Mouse (Mus musculus): ENCODE data around the gene Asb8. TPM values are rescaled to one million over a fixed set of nuclear protein-coding genes. Genes with fewer than 3 reads are reported as not detected.

Asb8 gene
- polyA plus RNA-seq, 1 experiment from 2014 or later = 66.7 TPM

GRCm38 (mm10) chr15:98106506-98106905 lies 58.9 kb downstream of the Asb8 start:
- Histone ChIP-seq H3K4me1 (ENCODE audit: control insufficient read depth, insufficient read depth, low read length) (peaks cover 6% of the 10 kb centered on the region), H3K4me3 (ENCODE audit: low read depth, low read length) (no peak overlapping the region), H3K4me2 (ENCODE audit: low read depth, low read length) (no peak overlapping the region), H3K9me3 (ENCODE audit: control insufficient read depth, low read length) (no peaks in the 10 kb centered on the region), H3K27me3 (ENCODE audit: control insufficient read depth, insufficient read depth, low read length) (no peaks in the 10 kb centered on the region), H3K36me3 (ENCODE audit: control insufficient read depth, insufficient read depth, low read length) (no peaks in the 10 kb centered on the region), H3K27ac (ENCODE audit: low read depth, low read length) (no peak overlapping the region), H3K9ac (replicated peaks; ENCODE audit: low read depth, low read length) (no peak overlapping the region)
- WGBS = 85% methylated on average over 6 of the region's 6 CpGs
- ATAC-seq (ENCODE audit: low read depth) = no peak

- 91% methylated on average over 6 of the region's 6 CpGs for WGBS
- Histone ChIP-seq H3K27ac (ENCODE audit: low read depth, low read length) (no peak overlapping the region), H3K9ac (replicated peaks; ENCODE audit: low read depth, low read length) (no peak overlapping the region), H3K4me2 (ENCODE audit: low read depth, low read length) (no peak overlapping the region), H3K27me3 (ENCODE audit: control insufficient read depth, insufficient read depth, low read length) (no peaks in the 10 kb centered on the region), H3K36me3 (ENCODE audit: control insufficient read depth, insufficient read depth, low read length) (no peaks in the 10 kb centered on the region), H3K9me3 (ENCODE audit: control insufficient read depth, low read length) (no peaks in the 10 kb centered on the region), H3K4me3 (ENCODE audit: low read depth, low read length) (no peak overlapping the region), H3K4me1 (ENCODE audit: control insufficient read depth, insufficient read depth, low read length) (no peaks in the 10 kb centered on the region)
- no peak for ATAC-seq (ENCODE audit: low read depth)
Observed at GRCm38 (mm10) chr15:98102401-98102800, 63.0 kb downstream of the Asb8 start.

- Histone ChIP-seq H3K4me1 (ENCODE audit: control insufficient read depth, insufficient read depth, low read length) (no peaks in the 10 kb centered on the region), H3K27me3 (ENCODE audit: control insufficient read depth, insufficient read depth, low read length) (no peaks in the 10 kb centered on the region), H3K36me3 (ENCODE audit: control insufficient read depth, insufficient read depth, low read length) (no peaks in the 10 kb centered on the region), H3K4me3 (ENCODE audit: low read depth, low read length) (no peak overlapping the region), H3K4me2 (ENCODE audit: low read depth, low read length) (no peak overlapping the region), H3K9me3 (ENCODE audit: control insufficient read depth, low read length) (no peaks in the 10 kb centered on the region), H3K27ac (ENCODE audit: low read depth, low read length) (no peak overlapping the region), H3K9ac (replicated peaks; ENCODE audit: low read depth, low read length) (no peak overlapping the region)
- ATAC-seq (ENCODE audit: low read depth) = no peak
- 92% methylated on average over 9 of the region's 9 CpGs for WGBS
Observed at GRCm38 (mm10) chr15:98098519-98098918, 66.9 kb downstream of the Asb8 start.

GRCm38 (mm10) chr15:98096957-98097356 lies 68.5 kb downstream of the Asb8 start:
- no peak overlapping the region for H3K4me3 ChIP-seq (ENCODE audit: low read depth, low read length)
- H3K27ac ChIP-seq (ENCODE audit: low read depth, low read length) = no peak overlapping the region
- H3K4me1 ChIP-seq (ENCODE audit: control insufficient read depth, insufficient read depth, low read length) = peaks cover 5% of the 10 kb centered on the region
- no peaks in the 10 kb centered on the region for H3K9me3 ChIP-seq (ENCODE audit: control insufficient read depth, low read length)
- no peaks in the 10 kb centered on the region for H3K27me3 ChIP-seq (ENCODE audit: control insufficient read depth, insufficient read depth, low read length)
- WGBS = 50% methylated on average over 3 of the region's 3 CpGs
- no peak overlapping the region for H3K4me2 ChIP-seq (ENCODE audit: low read depth, low read length)
- H3K36me3 ChIP-seq (ENCODE audit: control insufficient read depth, insufficient read depth, low read length) = no peaks in the 10 kb centered on the region
- no peak for ATAC-seq (ENCODE audit: low read depth)
- no peak overlapping the region for H3K9ac ChIP-seq (replicated peaks; ENCODE audit: low read depth, low read length)

- H3K36me3 ChIP-seq (ENCODE audit: control insufficient read depth, insufficient read depth, low read length) = no peaks in the 10 kb centered on the region
- H3K4me3 ChIP-seq (ENCODE audit: low read depth, low read length) = no peak overlapping the region
- no peaks in the 10 kb centered on the region for H3K9me3 ChIP-seq (ENCODE audit: control insufficient read depth, low read length)
- H3K4me2 ChIP-seq (ENCODE audit: low read depth, low read length) = no peak overlapping the region
- no peak overlapping the region for H3K9ac ChIP-seq (replicated peaks; ENCODE audit: low read depth, low read length)
- H3K27me3 ChIP-seq (ENCODE audit: control insufficient read depth, insufficient read depth, low read length) = no peaks in the 10 kb centered on the region
- no peak for ATAC-seq (ENCODE audit: low read depth)
- no peak overlapping the region for H3K27ac ChIP-seq (ENCODE audit: low read depth, low read length)
- peaks cover 12% of the 10 kb centered on the region for H3K4me1 ChIP-seq (ENCODE audit: control insufficient read depth, insufficient read depth, low read length)
- WGBS = 89% methylated on average over 12 of the region's 12 CpGs
Observed at GRCm38 (mm10) chr15:98094905-98095304, 70.5 kb downstream of the Asb8 start.

GRCm38 (mm10) chr15:98093121-98094011 lies 72.1 kb downstream of the Asb8 start, which contains the start of gene Senp1:
Gene Senp1, minus strand, starts transcription at chr15:98093744.
- Histone ChIP-seq H3K4me2 (ENCODE audit: low read depth, low read length) (peak within 1 kb of the TSS; percentile 64), H3K4me1 (ENCODE audit: control insufficient read depth, insufficient read depth, low read length) (peaks cover 12% of the 10 kb centered on the region), H3K4me3 (ENCODE audit: low read depth, low read length) (peak within 1 kb of the TSS; percentile 81), H3K9me3 (ENCODE audit: control insufficient read depth, low read length) (no peaks in the 10 kb centered on the region), H3K27me3 (ENCODE audit: control insufficient read depth, insufficient read depth, low read length) (no peaks in the 10 kb centered on the region), H3K27ac (ENCODE audit: low read depth, low read length) (peak within 1 kb of the TSS; percentile 85), H3K9ac (replicated peaks; ENCODE audit: low read depth, low read length) (peak within 1 kb of the TSS; percentile 87), H3K36me3 (ENCODE audit: control insufficient read depth, insufficient read depth, low read length) (no peaks in the 10 kb centered on the region)
- peak; percentile 93 for ATAC-seq (ENCODE audit: low read depth)
- WGBS = under 1% methylated on average over 51 of the region's 58 CpGs

- Histone ChIP-seq H3K36me3 (ENCODE audit: control insufficient read depth, insufficient read depth, low read length) (no peaks in the 10 kb centered on the region), H3K9me3 (ENCODE audit: control insufficient read depth, low read length) (no peaks in the 10 kb centered on the region), H3K9ac (replicated peaks; ENCODE audit: low read depth, low read length) (peak within 1 kb of the TSS; percentile 87), H3K27me3 (ENCODE audit: control insufficient read depth, insufficient read depth, low read length) (no peaks in the 10 kb centered on the region), H3K4me1 (ENCODE audit: control insufficient read depth, insufficient read depth, low read length) (peaks cover 12% of the 10 kb centered on the region), H3K27ac (ENCODE audit: low read depth, low read length) (peak within 1 kb of the TSS; percentile 85), H3K4me2 (ENCODE audit: low read depth, low read length) (peak within 1 kb of the TSS; percentile 64), H3K4me3 (ENCODE audit: low read depth, low read length) (peak within 1 kb of the TSS; percentile 81)
- under 1% methylated on average over 30 of the region's 30 CpGs for WGBS
- ATAC-seq (ENCODE audit: low read depth) = 0 out of 2 replicates have a peak, but pooled peaks have one; percentile 15
Observed at GRCm38 (mm10) chr15:98092372-98093120, 72.9 kb downstream of the Asb8 start, which contains the start of gene Pfkm. Gene Pfkm, plus strand, starts transcription at chr15:98092589.

GRCm38 (mm10) chr15:98091841-98092240 lies 73.6 kb downstream of the Asb8 start:
- H3K9me3 ChIP-seq (ENCODE audit: control insufficient read depth, low read length) = no peaks in the 10 kb centered on the region
- H3K4me3 ChIP-seq (ENCODE audit: low read depth, low read length) = peak overlapping the region; percentile 81
- no peaks in the 10 kb centered on the region for H3K27me3 ChIP-seq (ENCODE audit: control insufficient read depth, insufficient read depth, low read length)
- H3K4me2 ChIP-seq (ENCODE audit: low read depth, low read length) = peak overlapping the region; percentile 64
- no peak for ATAC-seq (ENCODE audit: low read depth)
- no peaks in the 10 kb centered on the region for H3K36me3 ChIP-seq (ENCODE audit: control insufficient read depth, insufficient read depth, low read length)
- H3K4me1 ChIP-seq (ENCODE audit: control insufficient read depth, insufficient read depth, low read length) = peaks cover 12% of the 10 kb centered on the region
- no peak overlapping the region for H3K27ac ChIP-seq (ENCODE audit: low read depth, low read length)
- 43% methylated on average over 4 of the region's 4 CpGs for WGBS
- H3K9ac ChIP-seq (replicated peaks; ENCODE audit: low read depth, low read length) = no peak overlapping the region

Data from neural tube, embryonic 14.5 days (tissue).